Mouse (Mus musculus) heart, embryonic 11.5 days (tissue): ENCODE measurements around the gene Dnajc25. TPM values are rescaled to one million over a fixed set of nuclear protein-coding genes. Genes with fewer than 3 reads are reported as not detected.
A peak's percentile ranks its signal among the peaks of the same experiment; 100 is the strongest.

Source experiments
- ATAC-seq: fragments of 200-750 bp; cut with Nextera tagmentation; replicated peaks from 2 replicates; pipeline ENCODE4 v1.8.0; 2017; ENCODE audit warnings: moderate library complexity; ENCODE audit not compliant: insufficient number of reproducible peaks, low FRiP score, low TSS enrichment
- H3K27ac ChIP-seq: fragments of 300-500 bp; sonication (generic); 2 replicates; pipeline ENCODE4 v1.5.1; 2014; ENCODE audit warnings: mild to moderate bottlenecking, low read depth, low read length
- H3K27me3 ChIP-seq: fragments of 300-500 bp; sonication (generic); 2 replicates; pipeline ENCODE4 v1.6.1; 2014; ENCODE audit warnings: mild to moderate bottlenecking, low read length, mixed read lengths; ENCODE audit not compliant: control insufficient read depth, insufficient read depth
- H3K36me3 ChIP-seq: fragments of 300-500 bp; sonication (generic); 2 replicates; pipeline ENCODE4 v1.6.1; 2014; ENCODE audit warnings: mild to moderate bottlenecking, low read length, moderate library complexity, mixed read lengths; ENCODE audit not compliant: control insufficient read depth, insufficient read depth
- H3K4me1 ChIP-seq: fragments of 300-500 bp; sonication (generic); 2 replicates; pipeline ENCODE4 v1.6.1; 2014; ENCODE audit warnings: low read length; ENCODE audit not compliant: control insufficient read depth, insufficient read depth
- H3K4me2 ChIP-seq: fragments of 300-500 bp; sonication (generic); 2 replicates; pipeline ENCODE4 v1.6.1; 2014; ENCODE audit warnings: mild to moderate bottlenecking, moderate library complexity
- H3K4me3 ChIP-seq: fragments of 300-500 bp; sonication (generic); 2 replicates; pipeline ENCODE4 v1.5.1; 2014; ENCODE audit warnings: low read depth, low read length
- H3K9ac ChIP-seq: fragments of 300-500 bp; sonication (generic); 2 replicates; pipeline ENCODE4 v1.6.1; 2014; ENCODE audit warnings: mild to moderate bottlenecking, low read depth, low read length, moderate library complexity
- H3K9me3 ChIP-seq: fragments of 300-500 bp; sonication (generic); replicated peaks from 2 replicates; pipeline ENCODE4 v1.6.1; 2016; ENCODE audit warnings: low read length; ENCODE audit not compliant: control insufficient read depth
- WGBS: fragments of 180-500 bp; shearing (Covaris S2); extraction: QIAGEN DNeasy Blood & Tissue Kit; methylation state at CpG from one replicate; pipeline ENCODE4 v1.1.7; 2014; ENCODE audit not compliant: insufficient replicate concordance; 5-methylcytosine and 5-hydroxymethylcytosine counted together
- polyA plus RNA-seq: library from polyadenylated mRNA; unstranded; fragments of >200 nt; fragmentation: Nextera tagmentation; extraction: Ambion mirVana; gene quantifications from 2 replicates; pipeline ENCODE4 v1.2.1, GENCODE M21; 2014

Dnajc25 gene
- polyA plus RNA-seq, 1 experiment from 2014 or later: 10.6 TPM

DNA sequence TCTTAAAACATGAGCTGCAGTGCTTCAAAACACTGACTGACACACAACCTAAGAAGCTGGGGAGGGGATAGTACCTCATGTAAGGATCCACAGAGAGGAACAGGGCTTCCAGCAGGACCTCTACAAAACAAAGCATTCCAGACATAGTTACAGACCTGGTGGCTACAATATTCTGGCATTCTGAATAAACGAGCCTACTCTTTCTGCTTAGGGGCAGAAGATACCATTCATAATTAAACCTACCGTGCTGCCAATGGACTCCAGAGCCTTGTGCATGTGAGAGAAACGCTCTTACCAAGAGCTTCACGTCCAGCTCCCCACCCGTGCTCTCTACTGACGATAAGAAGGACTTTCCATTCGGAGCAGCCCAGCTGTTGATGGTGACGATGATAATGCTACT is 12.1 kb upstream of the Dnajc25 start:
- Histone ChIP-seq H3K4me1 (0 out of 2 replicates have a peak, but pooled peaks cover 5% of the 10 kb centered on the region), H3K4me3 (no peak overlapping the region), H3K9ac (no peak overlapping the region), H3K9me3 (no peaks in the 10 kb centered on the region), H3K36me3 (no peaks in the 10 kb centered on the region), H3K4me2 (no peak overlapping the region), H3K27ac (no peak overlapping the region), H3K27me3 (no peaks in the 10 kb centered on the region)
- ATAC-seq: no peak
- WGBS: 75% methylated on average over 8 of the region's 8 CpGs

DNA sequence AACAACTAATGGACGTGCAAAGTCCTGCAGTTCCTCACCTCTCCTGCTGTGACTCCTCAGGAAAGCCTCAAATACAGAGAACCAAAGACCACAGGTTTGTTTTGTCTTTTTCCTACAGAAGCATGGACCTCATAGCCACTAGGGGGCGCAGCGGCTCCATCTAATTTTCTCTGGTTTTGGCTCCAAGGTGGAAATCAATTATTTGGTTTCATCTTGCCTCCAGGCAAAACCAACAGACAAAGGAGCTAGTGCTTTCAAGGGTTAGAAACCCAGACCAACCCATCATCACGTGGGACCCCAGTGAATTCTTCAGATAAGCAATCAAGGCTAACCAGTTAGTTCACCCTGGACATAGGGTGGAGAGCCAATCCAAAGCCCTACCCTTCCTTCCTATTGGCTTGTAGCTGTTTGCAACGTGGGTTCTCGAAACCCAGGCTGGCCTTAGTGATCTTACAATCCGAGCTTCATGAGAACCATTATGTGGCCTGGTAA is 9.7 kb upstream of the Dnajc25 start:
- Histone ChIP-seq H3K4me1 (0 out of 2 replicates have a peak, but pooled peaks cover 5% of the 10 kb centered on the region), H3K4me3 (no peak overlapping the region), H3K9ac (no peak overlapping the region), H3K4me2 (no peak overlapping the region), H3K9me3 (no peaks in the 10 kb centered on the region), H3K27ac (no peak overlapping the region), H3K27me3 (0 out of 2 replicates have a peak, but pooled peaks cover 4% of the 10 kb centered on the region), H3K36me3 (no peaks in the 10 kb centered on the region)
- ATAC-seq: no peak
- 14% methylated on average over 7 of the region's 7 CpGs for WGBS

DNA sequence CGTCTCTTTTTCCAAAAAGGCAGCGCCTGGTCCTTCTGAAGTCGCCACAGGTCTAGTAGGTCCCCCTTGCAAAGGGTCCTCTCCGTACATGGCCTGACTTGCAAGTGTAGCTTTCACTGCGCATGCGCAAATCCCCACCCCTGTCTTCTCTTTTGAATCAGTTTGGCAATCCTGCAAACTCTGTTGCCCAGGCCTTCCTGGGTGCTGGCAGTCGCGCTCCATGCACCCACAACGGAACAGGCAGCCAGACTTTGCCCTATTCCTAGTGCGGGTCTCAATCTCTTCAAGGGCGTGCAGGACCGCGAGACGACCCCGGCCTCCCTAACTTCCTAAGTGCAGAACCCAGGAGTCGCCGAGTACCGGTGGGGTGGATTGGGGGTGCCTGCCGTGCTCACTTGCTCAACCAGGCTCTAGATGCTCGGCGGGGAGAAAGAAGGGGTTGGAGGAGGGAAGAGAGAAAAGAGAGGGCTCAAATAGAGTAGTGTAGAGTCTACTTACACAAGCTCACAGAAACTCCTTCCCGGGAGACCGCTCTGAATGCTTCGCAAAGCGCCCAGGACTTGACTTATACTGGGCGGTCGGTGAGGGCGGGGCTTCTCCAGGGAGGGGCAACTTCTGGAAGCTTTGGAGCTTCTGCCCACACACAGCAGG is 8.2 kb upstream of the Dnajc25 start, which contains the start of gene Ptgr1:
Gene Ptgr1, minus strand, starts transcription at position 580 of the 651 bp plus-strand sequence.
- H3K9ac ChIP-seq: peak within 1 kb of the TSS; percentile 53
- H3K27me3 ChIP-seq: 0 out of 2 replicates have a peak, but pooled peaks cover 4% of the 10 kb centered on the region
- H3K4me3 ChIP-seq: peak within 1 kb of the TSS; percentile 68
- H3K4me1 ChIP-seq: 0 out of 2 replicates have a peak, but pooled peaks cover 5% of the 10 kb centered on the region
- 1% methylated on average over 28 of the region's 28 CpGs for WGBS
- H3K36me3 ChIP-seq: no peaks in the 10 kb centered on the region
- H3K4me2 ChIP-seq: peak within 1 kb of the TSS; percentile 95
- no peaks in the 10 kb centered on the region for H3K9me3 ChIP-seq
- ATAC-seq: peak; percentile 72
- no peak within 1 kb of the TSS for H3K27ac ChIP-seq

DNA sequence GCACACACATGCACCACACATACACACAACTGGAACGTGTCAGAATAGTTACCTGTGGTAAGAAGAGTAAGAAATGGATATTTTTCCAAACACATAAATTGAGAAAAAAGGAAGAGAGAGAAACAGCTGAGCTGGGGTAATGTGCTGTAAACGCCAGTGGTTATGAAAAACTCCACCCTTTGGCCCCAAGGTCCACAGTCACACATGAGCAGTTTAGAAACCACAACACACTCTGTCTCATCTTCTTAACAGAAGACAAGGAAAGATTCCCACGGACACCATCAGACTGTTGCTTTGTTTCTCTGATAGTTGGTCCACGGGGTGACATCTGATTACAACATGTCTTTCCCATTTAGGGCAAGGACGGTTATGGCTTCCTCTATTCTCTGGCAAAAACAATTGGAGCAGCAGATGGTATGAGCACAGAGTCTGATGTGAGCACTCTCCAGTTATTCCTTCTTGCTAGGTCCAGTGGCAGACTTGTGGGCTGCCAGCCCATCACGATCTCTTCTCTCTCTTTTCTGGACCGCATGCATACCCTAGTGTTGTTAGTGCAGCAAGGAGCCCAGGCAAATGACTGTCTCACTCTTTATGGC is 5.5 kb upstream of the Dnajc25 start:
- no peaks in the 10 kb centered on the region for H3K36me3 ChIP-seq
- no peaks in the 10 kb centered on the region for H3K9me3 ChIP-seq
- H3K27me3 ChIP-seq: 0 out of 2 replicates have a peak, but pooled peaks cover 4% of the 10 kb centered on the region
- H3K4me1 ChIP-seq: 0 out of 2 replicates have a peak, but pooled peaks cover 9% of the 10 kb centered on the region
- H3K27ac ChIP-seq: no peak overlapping the region
- WGBS: 77% methylated on average over 7 of the region's 7 CpGs
- H3K4me2 ChIP-seq: no peak overlapping the region
- H3K9ac ChIP-seq: no peak overlapping the region
- ATAC-seq: no peak
- no peak overlapping the region for H3K4me3 ChIP-seq

DNA sequence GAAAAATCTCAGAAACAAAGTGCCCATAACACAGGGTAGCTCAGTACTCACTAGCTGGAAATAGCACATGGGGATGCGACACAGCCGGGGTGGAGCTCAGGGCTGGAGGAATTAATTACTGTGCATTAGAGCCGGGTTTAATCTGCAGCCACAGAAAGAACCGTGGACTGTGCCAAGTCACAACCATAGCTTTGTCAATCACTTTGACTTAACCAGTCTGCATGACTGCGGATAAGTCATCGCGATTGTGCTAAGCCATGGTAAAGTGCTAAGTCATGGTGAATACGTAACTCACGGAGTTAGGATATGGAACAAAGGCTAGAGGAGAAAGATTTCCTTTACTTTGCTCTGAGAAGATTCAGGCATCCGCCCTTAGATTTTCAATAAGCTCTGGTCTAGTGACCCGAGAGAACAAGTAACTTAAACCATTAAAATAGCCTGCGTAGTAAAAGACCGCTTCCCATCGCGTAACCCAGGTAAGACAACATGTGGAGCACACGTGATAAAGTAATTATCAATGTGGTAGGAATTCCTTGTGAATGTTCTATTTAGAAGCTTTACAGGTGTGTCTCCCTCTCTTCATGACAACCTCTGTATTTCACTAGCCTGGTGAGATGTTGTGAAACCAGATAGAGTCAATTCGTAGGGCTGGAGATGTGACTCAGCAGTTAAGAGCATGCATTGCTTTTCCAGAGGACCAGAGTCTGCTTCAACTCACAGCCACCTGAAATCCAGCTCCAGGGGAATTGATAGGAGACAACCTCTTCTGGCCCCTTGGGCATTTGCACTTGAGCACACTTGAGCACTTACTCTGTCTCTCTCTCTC is 4.0 kb upstream of the Dnajc25 start:
- no peak overlapping the region for H3K27ac ChIP-seq
- H3K27me3 ChIP-seq: 0 out of 2 replicates have a peak, but pooled peaks cover 4% of the 10 kb centered on the region
- no peak for ATAC-seq
- 79% methylated on average over 17 of the region's 17 CpGs for WGBS
- no peaks in the 10 kb centered on the region for H3K9me3 ChIP-seq
- no peak overlapping the region for H3K4me2 ChIP-seq
- H3K9ac ChIP-seq: no peak overlapping the region
- H3K36me3 ChIP-seq: no peaks in the 10 kb centered on the region
- peaks cover 12% of the 10 kb centered on the region; the same call in 1 of the 2 replicates for H3K4me1 ChIP-seq
- no peak overlapping the region for H3K4me3 ChIP-seq

DNA sequence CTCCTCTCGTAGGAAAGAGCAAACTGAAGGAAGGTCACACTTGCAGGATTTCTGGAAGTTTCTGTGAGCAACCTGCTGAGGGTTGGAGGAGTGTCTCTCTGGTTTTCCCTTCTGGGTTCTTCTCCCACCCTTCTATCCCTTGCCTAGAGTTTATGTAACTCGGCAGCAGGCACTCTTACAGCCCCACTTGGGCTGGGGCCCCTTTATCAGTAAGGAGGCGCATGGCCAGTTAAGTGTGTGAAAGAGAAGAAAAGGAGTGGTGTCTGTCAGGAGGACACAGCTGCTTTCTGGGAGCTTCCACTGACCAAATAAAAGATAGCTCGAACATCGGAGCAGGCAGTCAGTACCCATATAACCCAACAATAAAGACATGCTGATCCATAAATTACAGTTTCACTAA is 2.7 kb upstream of the Dnajc25 start:
- Histone ChIP-seq H3K27me3 (0 out of 2 replicates have a peak, but pooled peaks cover 4% of the 10 kb centered on the region), H3K4me3 (no peak overlapping the region), H3K9me3 (no peaks in the 10 kb centered on the region), H3K36me3 (no peaks in the 10 kb centered on the region), H3K27ac (no peak overlapping the region), H3K4me2 (no peak overlapping the region), H3K9ac (no peak overlapping the region), H3K4me1 (peaks cover 9% of the 10 kb centered on the region; the same call in 1 of the 2 replicates)
- ATAC-seq: no peak
- 39% methylated on average over 5 of the region's 5 CpGs for WGBS

DNA sequence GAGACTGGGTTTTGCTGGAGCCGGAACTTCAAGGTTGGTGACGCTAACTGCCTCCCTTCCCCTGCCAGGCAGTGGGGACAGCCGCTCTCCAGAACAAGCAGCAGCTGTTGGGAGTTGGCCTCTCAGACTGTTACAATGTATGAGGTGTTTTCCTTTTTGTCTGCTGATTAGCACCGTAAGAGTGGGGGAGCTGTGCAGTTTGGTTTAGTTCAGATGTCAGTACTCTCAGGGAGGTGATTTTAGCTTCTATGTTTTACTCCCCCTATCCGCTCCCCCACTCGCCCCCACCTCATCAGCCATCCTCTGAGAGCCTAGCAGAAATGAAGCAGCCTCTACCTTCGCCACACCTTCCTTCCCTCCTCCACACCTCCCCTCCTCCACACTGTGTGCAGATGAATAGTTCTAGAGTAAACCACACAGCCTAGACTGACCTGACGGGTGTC is 410 bp downstream of the Dnajc25 start:
- no peak for ATAC-seq
- 52% methylated on average over 8 of the region's 8 CpGs for WGBS
- no peak overlapping the region for H3K4me2 ChIP-seq
- no peaks in the 10 kb centered on the region for H3K9me3 ChIP-seq
- H3K4me3 ChIP-seq: no peak overlapping the region
- no peaks in the 10 kb centered on the region for H3K36me3 ChIP-seq
- no peak overlapping the region for H3K27ac ChIP-seq
- H3K27me3 ChIP-seq: no peaks in the 10 kb centered on the region
- no peak overlapping the region for H3K9ac ChIP-seq
- peaks cover 10% of the 10 kb centered on the region; the same call in 1 of the 2 replicates for H3K4me1 ChIP-seq

DNA sequence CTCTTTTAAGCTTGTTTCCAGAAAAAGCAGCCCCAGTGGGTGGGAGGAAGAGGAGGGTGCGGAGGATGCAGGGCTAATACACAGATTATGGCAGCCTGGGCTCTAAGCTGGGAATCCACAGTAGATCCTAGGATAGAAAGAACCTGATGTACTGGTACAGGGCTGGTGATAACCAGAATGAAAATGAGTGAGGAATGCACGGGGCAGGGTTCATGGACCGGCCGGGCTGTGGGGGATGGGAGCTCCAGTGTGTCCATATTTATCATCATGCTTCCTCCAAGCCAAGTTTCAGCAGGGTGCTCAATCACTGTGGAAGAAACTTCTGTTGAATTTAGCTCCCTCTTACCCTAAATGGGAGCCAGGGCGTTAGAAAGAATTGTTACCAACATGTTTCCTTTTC is 2.2 kb downstream of the Dnajc25 start:
- H3K27ac ChIP-seq: no peak overlapping the region
- H3K4me1 ChIP-seq: peaks cover 10% of the 10 kb centered on the region; the same call in 1 of the 2 replicates
- WGBS: 48% methylated on average over 5 of the region's 5 CpGs
- no peaks in the 10 kb centered on the region for H3K27me3 ChIP-seq
- no peak overlapping the region for H3K4me2 ChIP-seq
- H3K9me3 ChIP-seq: no peaks in the 10 kb centered on the region
- no peaks in the 10 kb centered on the region for H3K36me3 ChIP-seq
- H3K9ac ChIP-seq: no peak overlapping the region
- no peak for ATAC-seq
- H3K4me3 ChIP-seq: no peak overlapping the region
